Mouse (Mus musculus) lung, embryonic 16.5 days (tissue): ENCODE measurements around the gene Ptcd2. TPM values are rescaled to one million over a fixed set of nuclear protein-coding genes. Genes with fewer than 3 reads are reported as not detected.

ENCODE experiments used
- ATAC-seq: fragments of 200-750 bp; cut with Nextera tagmentation; 2 replicates; pipeline ENCODE4 v1.8.0; 2017; ENCODE audit warnings: low read depth, mild to moderate bottlenecking, moderate library complexity
- H3K27ac ChIP-seq: fragments of 300-500 bp; sonication (generic); 2 replicates; pipeline ENCODE4 v1.5.1; 2014; ENCODE audit warnings: mild to moderate bottlenecking, control low read depth, low read length
- H3K27me3 ChIP-seq: fragments of 300-500 bp; sonication (generic); 2 replicates; pipeline ENCODE4 v1.6.1; 2014; ENCODE audit warnings: low read depth, low read length, mixed read lengths; ENCODE audit not compliant: control insufficient read depth, insufficient read depth
- H3K36me3 ChIP-seq: fragments of 300-500 bp; sonication (generic); 2 replicates; pipeline ENCODE4 v1.6.1; 2014; ENCODE audit warnings: low read length; ENCODE audit not compliant: control insufficient read depth, insufficient read depth
- H3K4me1 ChIP-seq: fragments of 300-500 bp; sonication (generic); replicated peaks from 2 replicates; pipeline ENCODE4 v1.6.1; 2014; ENCODE audit warnings: low read length, mixed read lengths; ENCODE audit not compliant: control insufficient read depth, insufficient read depth
- H3K4me2 ChIP-seq: fragments of 300-500 bp; sonication (generic); 2 replicates; pipeline ENCODE4 v1.6.1; 2014; ENCODE audit warnings: low read depth, low read length, control low read depth
- H3K4me3 ChIP-seq: fragments of 300-500 bp; sonication (generic); 2 replicates; pipeline ENCODE4 v1.5.1; 2014; ENCODE audit warnings: mild to moderate bottlenecking, low read length, control low read depth
- H3K9ac ChIP-seq: fragments of 300-500 bp; sonication (generic); 2 replicates; pipeline ENCODE4 v1.6.1; 2014; ENCODE audit warnings: low read length, control low read depth
- H3K9me3 ChIP-seq: fragments of 300-500 bp; sonication (generic); 2 replicates; pipeline ENCODE4 v1.6.1; 2016; ENCODE audit warnings: low read length; ENCODE audit not compliant: control insufficient read depth
- WGBS: fragments of 180-500 bp; shearing (Covaris S2); extraction: QIAGEN DNeasy Blood & Tissue Kit; methylation state at CpG from one replicate; pipeline ENCODE4 v1.1.7; 2014; 5-methylcytosine and 5-hydroxymethylcytosine counted together
- polyA plus RNA-seq: library from polyadenylated mRNA; unstranded; fragments of >200 nt; fragmentation: Nextera tagmentation; extraction: Ambion mirVana; gene quantifications from 2 replicates; pipeline ENCODE4 v1.2.1, GENCODE M21; 2015

The Ptcd2 gene
- polyA plus RNA-seq, result 41.0 and 42.6 TPM in 2 replicates

GRCm38 (mm10) chr13:99344599-99345575 lies at the start of gene Ptcd2, which contains the start of gene Mrps27:
Gene Ptcd2 (minus strand): TSS chr13:99344705.
Gene Mrps27 (plus strand): TSS chr13:99344786.
- Histone ChIP-seq H3K36me3 (peaks cover 10% of the 10 kb centered on the region), H3K4me1 (peaks cover 11% of the 10 kb centered on the region), H3K4me2 (peak within 1 kb of the TSS; percentile 80), H3K9me3 (no peaks in the 10 kb centered on the region), H3K27me3 (no peaks in the 10 kb centered on the region), H3K9ac (peak within 1 kb of the TSS; percentile 94), H3K4me3 (peak within 1 kb of the TSS; percentile 91), H3K27ac (peak within 1 kb of the TSS; percentile 86)
- peak; percentile 100 for ATAC-seq
- WGBS, result under 1% methylated on average over 39 of the region's 39 CpGs

- peaks cover under 1% of the 10 kb centered on the region for H3K4me1 ChIP-seq
- no peaks in the 10 kb centered on the region for H3K27me3 ChIP-seq
- H3K36me3 ChIP-seq, result no peaks in the 10 kb centered on the region
- 80% methylated on average over 3 of the region's 3 CpGs for WGBS
- H3K4me2 ChIP-seq, result no peak overlapping the region
- no peak overlapping the region for H3K4me3 ChIP-seq
- no peak for ATAC-seq
- H3K9ac ChIP-seq, result no peak overlapping the region
- no peak overlapping the region for H3K27ac ChIP-seq
- no peaks in the 10 kb centered on the region for H3K9me3 ChIP-seq
Measured at GRCm38 (mm10) chr13:99393128-99393527, 48.6 kb upstream of the Ptcd2 start.

- Histone ChIP-seq H3K9ac (no peak overlapping the region), H3K4me2 (no peak overlapping the region), H3K4me1 (no peaks in the 10 kb centered on the region), H3K9me3 (no peaks in the 10 kb centered on the region), H3K27me3 (no peaks in the 10 kb centered on the region), H3K36me3 (no peaks in the 10 kb centered on the region), H3K27ac (no peak overlapping the region), H3K4me3 (no peak overlapping the region)
- no peak for ATAC-seq
- WGBS, result 69% methylated on average over 3 of the region's 3 CpGs
Measured at GRCm38 (mm10) chr13:99391417-99391816, 46.9 kb upstream of the Ptcd2 start.

- no peaks in the 10 kb centered on the region for H3K9me3 ChIP-seq
- H3K36me3 ChIP-seq, result no peaks in the 10 kb centered on the region
- H3K4me2 ChIP-seq, result no peak overlapping the region
- H3K4me1 ChIP-seq, result no peaks in the 10 kb centered on the region
- H3K27ac ChIP-seq, result 0 out of 2 replicates have a peak overlapping the region, but pooled peaks have one; percentile 12
- ATAC-seq, result 0 out of 2 replicates have a peak, but pooled peaks have one; percentile 15
- H3K27me3 ChIP-seq, result no peaks in the 10 kb centered on the region
- no peak overlapping the region for H3K9ac ChIP-seq
- no peak overlapping the region for H3K4me3 ChIP-seq
- WGBS, result 66% methylated on average over 7 of the region's 7 CpGs
Measured at GRCm38 (mm10) chr13:99387901-99388811, 43.7 kb upstream of the Ptcd2 start.

- Histone ChIP-seq H3K4me1 (no peaks in the 10 kb centered on the region), H3K27ac (no peak overlapping the region; the same call in 1 of the 2 replicates), H3K27me3 (no peaks in the 10 kb centered on the region), H3K4me2 (no peak overlapping the region), H3K36me3 (no peaks in the 10 kb centered on the region), H3K4me3 (no peak overlapping the region), H3K9ac (no peak overlapping the region), H3K9me3 (no peaks in the 10 kb centered on the region)
- WGBS, result 84% methylated on average over 7 of the region's 7 CpGs
- no peak for ATAC-seq
Measured at GRCm38 (mm10) chr13:99386341-99386740, 41.8 kb upstream of the Ptcd2 start.

- no peak for ATAC-seq
- 89% methylated on average over 6 of the region's 6 CpGs for WGBS
- Histone ChIP-seq H3K9ac (no peak overlapping the region), H3K36me3 (no peaks in the 10 kb centered on the region), H3K4me3 (no peak overlapping the region), H3K27ac (no peak overlapping the region; the same call in 1 of the 2 replicates), H3K4me2 (no peak overlapping the region), H3K27me3 (no peaks in the 10 kb centered on the region), H3K4me1 (no peaks in the 10 kb centered on the region), H3K9me3 (no peaks in the 10 kb centered on the region)
Measured at GRCm38 (mm10) chr13:99385911-99386310, 41.4 kb upstream of the Ptcd2 start.

- Histone ChIP-seq H3K4me1 (no peaks in the 10 kb centered on the region), H3K27ac (no peak overlapping the region)
- ATAC-seq, result no peak
Measured at GRCm38 (mm10) chr13:99384555-99385203, 40.2 kb upstream of the Ptcd2 start.

GRCm38 (mm10) chr13:99382373-99382772 lies 37.9 kb upstream of the Ptcd2 start:
- no peak for ATAC-seq
- Histone ChIP-seq H3K27ac (no peak overlapping the region), H3K9me3 (no peaks in the 10 kb centered on the region), H3K4me1 (no peaks in the 10 kb centered on the region), H3K4me2 (no peak overlapping the region), H3K9ac (no peak overlapping the region), H3K27me3 (no peaks in the 10 kb centered on the region), H3K4me3 (no peak overlapping the region), H3K36me3 (no peaks in the 10 kb centered on the region)
- WGBS, result 64% methylated on average over 6 of the region's 6 CpGs

More at GRCm38 (mm10) chr13:99384555-99385203, 40.2 kb upstream of the Ptcd2 start:
- Histone ChIP-seq H3K9ac (no peak overlapping the region), H3K4me3 (no peak overlapping the region), H3K36me3 (no peaks in the 10 kb centered on the region), H3K4me2 (no peak overlapping the region), H3K9me3 (no peaks in the 10 kb centered on the region), H3K27me3 (no peaks in the 10 kb centered on the region)
- 70% methylated on average over 7 of the region's 7 CpGs for WGBS
